Mouse (Mus musculus) embryonic fibroblast, embryonic 13.5 days (primary cell): ENCODE measurements around the gene Ptprd.

Experiments used
- CTCF ChIP-seq: IDR thresholded peaks from 2 replicates; pipeline ENCODE4 v1.5.1; 2011; ENCODE audit warnings: mild to moderate bottlenecking, control low read depth, low read length, moderate library complexity, borderline replicate concordance; ENCODE audit not compliant: insufficient read depth
- POLR2A ChIP-seq: IDR thresholded peaks from 2 replicates; pipeline ENCODE4 v1.6.1; 2011; ENCODE audit warnings: low read depth, mild to moderate bottlenecking, control low read depth, low read length, moderate library complexity

GRCm38 (mm10) chr4:77717792-77718191 lies 494.0 kb downstream of the Ptprd start:
- TF ChIP-seq POLR2A: no peak
- no peak for TF ChIP-seq CTCF
